Mouse (Mus musculus) adrenal gland, postnatal 4 days (tissue): ENCODE results near the gene Mettl7a1. TPM values are rescaled to one million over a fixed set of nuclear protein-coding genes. Genes with fewer than 3 reads are reported as not detected.
"Not testable (repeated sequence)": the region's sequence is repeated elsewhere in the genome, so short reads cannot be mapped to it uniquely, and the experiment has no call there.

Experiments used
- DNase-seq, 2 experiments: peaks; one replicate each; pipeline ENCODE4 v3.0.0; 2021 to 2022; ENCODE audit warnings: low spot score in 2 of 2, mixed read lengths in 2 of 2
- total RNA-seq, 2 experiments: library from RNA; stranded (reverse); gene quantifications; 2 replicates each; pipeline ENCODE4 v1.2.3; 2021

Mettl7a1 gene
- total RNA-seq, 2 experiments from 2014 or later, result 32.4 to 34.0 TPM

- not testable (repeated sequence) for DNase-seq
These were observed 33.9 kb downstream of the Mettl7a1 start for GRCm38 (mm10) chr15:100337847-100338246.

GRCm38 (mm10) chr15:100341314-100341980, 37.5 kb downstream of the Mettl7a1 start:
- not testable (repeated sequence) for DNase-seq

GRCm38 (mm10) chr15:100345484-100345883, 41.5 kb downstream of the Mettl7a1 start:
- no peak for DNase-seq

- no peak for DNase-seq
These were observed 42.8 kb downstream of the Mettl7a1 start for GRCm38 (mm10) chr15:100346761-100347160.

- no peak for DNase-seq
These were observed 45.6 kb downstream of the Mettl7a1 start for GRCm38 (mm10) chr15:100349496-100349895.

- DNase-seq, result no peak
These were observed 47.6 kb downstream of the Mettl7a1 start for GRCm38 (mm10) chr15:100351501-100352060.

- DNase-seq, result no peak
These were observed 48.8 kb downstream of the Mettl7a1 start, which contains the start of the genes Methig1 and Mettl7a2 for GRCm38 (mm10) chr15:100352711-100353250. Gene Methig1, plus strand, starts transcription at chr15:100353149. Gene Mettl7a2, plus strand, starts transcription at chr15:100353200.

- not testable (repeated sequence) for DNase-seq
These were observed 49.5 kb downstream of the Mettl7a1 start for GRCm38 (mm10) chr15:100353399-100353798.

- no peak for DNase-seq
These were observed 51.9 kb downstream of the Mettl7a1 start for GRCm38 (mm10) chr15:100355876-100356275.

GRCm38 (mm10) chr15:100364242-100364641, 60.3 kb downstream of the Mettl7a1 start, which contains the start of gene Higd1c:
Gene Higd1c, plus strand, starts transcription at chr15:100364542.
- no peak for DNase-seq

- not testable (repeated sequence) for DNase-seq
These were observed 62.0 kb downstream of the Mettl7a1 start for GRCm38 (mm10) chr15:100365967-100366366.

- DNase-seq, result no peak
These were observed 63.2 kb downstream of the Mettl7a1 start for GRCm38 (mm10) chr15:100367119-100367518.

GRCm38 (mm10) chr15:100375066-100375465, 71.1 kb downstream of the Mettl7a1 start:
- DNase-seq, result peak in 1 of 2 experiments; percentile 44

GRCm38 (mm10) chr15:100377847-100378505, 74.0 kb downstream of the Mettl7a1 start:
- not testable (repeated sequence) for DNase-seq

Other genes starting within 250 kb of the Mettl7a1 start
- gene Atf1, start 76.3 kb upstream of the Mettl7a1 start, total RNA-seq, result 10 to 100 TPM; 86.2 to 89.7 TPM
- gene Tmprss12, start 23.3 kb upstream of the Mettl7a1 start, total RNA-seq, result not detected
- gene Mettl7a3, start 30.8 kb downstream of the Mettl7a1 start, total RNA-seq, result under 1 TPM in 1 of 2 experiments, not detected in 1; 0.50 TPM
- 1 to 10 TPM in 1 of 2 experiments, under 1 TPM in 1; 0.90 to 1.2 TPM for gene Methig1, start 49.0 kb downstream of the Mettl7a1 start, total RNA-seq
- gene Mettl7a2, start 49.1 kb downstream of the Mettl7a1 start, total RNA-seq, result under 1 TPM; 0.40 to 0.73 TPM
- gene Higd1c, start 60.4 kb downstream of the Mettl7a1 start, total RNA-seq, result under 1 TPM; 0.73 to 0.79 TPM
- gene Gm5475, start 118.0 kb downstream of the Mettl7a1 start, total RNA-seq, result under 1 TPM; 0.23 to 0.59 TPM
- 10 to 100 TPM; 73.1 to 89.5 TPM for gene Slc11a2, start 120.9 kb downstream of the Mettl7a1 start, total RNA-seq
- 100 to 1,000 TPM in 1 of 2 experiments, 10 to 100 TPM in 1; 93.9 to 111 TPM for gene Letmd1, start 164.9 kb downstream of the Mettl7a1 start, total RNA-seq
- gene Csrnp2, start 191.3 kb downstream of the Mettl7a1 start, total RNA-seq, result 10 to 100 TPM in 1 of 2 experiments, 1 to 10 TPM in 1; 7.4 to 10.1 TPM
- gene Tfcp2, start 247.9 kb downstream of the Mettl7a1 start, total RNA-seq, result 10 to 100 TPM; 26.3 TPM